Mouse (Mus musculus) spleen, adult 2 months (tissue): Measurements from ENCODE around the gene Tmed9.

Experiments
- CTCF ChIP-seq: fragments of 200-500 bp; IDR thresholded peaks from 2 replicates; pipeline ENCODE4 v1.5.1; 2011; ENCODE audit warnings: mild to moderate bottlenecking, inconsistent platforms; ENCODE audit not compliant: insufficient read depth, insufficient read length, insufficient replicate concordance; ENCODE audit errors: extremely low read depth
- POLR2A ChIP-seq: fragments of 200-500 bp; IDR thresholded peaks from 2 replicates; pipeline ENCODE4 v1.6.1; 2011; ENCODE audit warnings: low read depth, low read length, inconsistent platforms

DNA sequence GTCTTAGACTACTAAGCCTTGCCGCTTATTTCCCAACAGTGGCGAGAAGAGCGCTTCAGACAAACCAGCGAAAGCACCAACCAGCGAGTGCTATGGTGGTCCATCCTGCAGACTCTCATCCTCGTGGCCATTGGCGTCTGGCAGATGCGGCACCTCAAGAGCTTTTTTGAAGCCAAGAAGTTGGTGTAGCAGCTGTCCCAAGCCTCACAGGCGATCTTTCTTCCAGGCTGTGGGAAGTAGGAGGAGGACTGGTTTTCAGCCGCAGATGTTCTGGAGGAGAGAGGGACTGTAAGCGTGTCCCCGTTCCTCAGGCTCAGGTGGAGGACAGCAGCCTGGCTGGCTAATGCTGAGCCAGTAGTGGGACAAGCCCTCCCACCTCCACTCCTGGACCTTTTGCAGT lies 23.3 kb downstream of the Tmed9 start:
- TF ChIP-seq POLR2A, result no peak
- TF ChIP-seq CTCF, result no peak
